Comparison of ENCODE assay signal across 10 mouse cellular contexts in genomic region chr2:92422388-92423135, GRCm38 (mm10). TPM values are rescaled to one million over a fixed set of nuclear protein-coding genes. Genes with fewer than 3 reads are reported as not detected.
DNase-seq lines count a peak whose midpoint lies in the region; ATAC-seq and TF ChIP-seq lines count a peak whose summit lies in the region.
"Had no signal": no experiment of that assay in that cellular context is flagged by ENCODE, and none has a peak within 500 bp of the region (broad histone marks: within the 10 kb centered on the region; RNA-seq: fewer than 3 reads in every experiment).

No protein-coding gene starts in this region.

- H3K9me3 ChIP-seq in heart, postnatal 0 days (replicated peaks; ENCODE audit: control insufficient read depth, low read length) = no peaks in the 10 kb centered on the region
- H3K9me3 ChIP-seq in neural tube, embryonic 15.5 days (replicated peaks) = no peaks in the 10 kb centered on the region

- peaks cover 64% of the 10 kb centered on the region for H3K36me3 ChIP-seq in heart, postnatal 0 days (replicated peaks; ENCODE audit: control insufficient read depth, insufficient read depth, low read length)
- peaks cover 71% of the 10 kb centered on the region for H3K36me3 ChIP-seq in neural tube, embryonic 15.5 days
- no peaks in the 10 kb centered on the region; the same call in 1 of the 2 replicates for H3K36me3 ChIP-seq in splenic B cell, adult 2 months (ENCODE audit: control insufficient read depth, insufficient read depth, low read length, poor library complexity, severe bottlenecking)

- no peak overlapping the region for H3K4me3 ChIP-seq in heart, postnatal 0 days (ENCODE audit: low read depth, low read length)
- no peak overlapping the region for H3K4me3 ChIP-seq in neural tube, embryonic 15.5 days (replicated peaks)

- intact Hi-C loops in heart, postnatal 25 days (cut with DNase I) = loop anchor here (2.0 to 5.0 kb wide), 2 partner anchors 45 to 238 kb away; no protein-coding TSS in a partner anchor
- intact Hi-C loops in left cerebral cortex, postnatal 10 days (cut with DNase I) = no loop called here

- H3K27ac ChIP-seq in heart, postnatal 0 days (ENCODE audit: low read depth) = peak overlapping the region; percentile 90
- H3K27ac ChIP-seq in neural tube, embryonic 15.5 days (replicated peaks) = peak overlapping the region; percentile 84; the same call in 1 of the 2 replicates
- H3K27ac ChIP-seq: macrophage had no signal

- H3K9ac ChIP-seq in heart, postnatal 0 days (replicated peaks; ENCODE audit: low read depth, low read length) = 0 out of 2 replicates have a peak overlapping the region, but pooled peaks have one; percentile 24
- no peak overlapping the region for H3K9ac ChIP-seq in neural tube, embryonic 15.5 days (replicated peaks)

- TF ChIP-seq EP300 in heart, postnatal 0 days (IDR thresholded peaks at IDR 0.05; ENCODE audit: low read depth) = no peak

- peaks cover 43% of the 10 kb centered on the region for H3K4me1 ChIP-seq in heart, postnatal 0 days (ENCODE audit: control insufficient read depth, insufficient read depth)
- H3K4me1 ChIP-seq in neural tube, embryonic 15.5 days = peaks cover 49% of the 10 kb centered on the region

- no peak for ATAC-seq in heart, postnatal 0 days (ENCODE audit: insufficient read depth, low read depth)
- no peak for ATAC-seq in neural tube, embryonic 15.5 days (ENCODE audit: low FRiP score)
- ATAC-seq: forebrain, embryonic 14.5 days had no signal

- no peak overlapping the region for H3K4me2 ChIP-seq in heart, postnatal 0 days (ENCODE audit: low read depth, low read length)
- H3K4me2 ChIP-seq in neural tube, embryonic 15.5 days = no peak overlapping the region

- TF ChIP-seq CTCF in heart, postnatal 0 days (IDR thresholded peaks at IDR 0.05; ENCODE audit: low read depth) = peak; percentile 34

- WGBS in heart, postnatal 0 days = 61% methylated on average over 10 of the region's 10 CpGs
- 79% methylated on average over 10 of the region's 10 CpGs for WGBS in neural tube, embryonic 15.5 days

- DNase-seq in heart, postnatal 0 days (ENCODE audit: low spot score) = no peak
- no peak for DNase-seq in heart, postnatal 25 days (ENCODE audit: low spot score)
- no peak for DNase-seq in neural tube, embryonic 10.5 days (ENCODE audit: extremely low spot score, low spot score)
- DNase-seq in cerebellum, postnatal 14 days = peak; percentile 55 to 61
- DNase-seq in splenic B cell, adult 2 months (ENCODE audit: low read depth, low spot score) = peak; percentile 35
- no peak for DNase-seq in ovary, postnatal 10 days (ENCODE audit: low spot score)
- no peak for DNase-seq in left cerebral cortex, postnatal 10 days (ENCODE audit: extremely low spot score in 1 of 2, low spot score in 2 of 2)

- no peaks in the 10 kb centered on the region for H3K27me3 ChIP-seq in heart, postnatal 0 days (ENCODE audit: control insufficient read depth, insufficient read depth, low read length)
- H3K27me3 ChIP-seq in neural tube, embryonic 15.5 days (replicated peaks) = no peaks in the 10 kb centered on the region
- H3K27me3 ChIP-seq in splenic B cell, adult 2 months (ENCODE audit: control insufficient read depth, insufficient read depth, low read length, poor library complexity, severe bottlenecking) = no peaks in the 10 kb centered on the region

RNA-seq across cellular contexts. Expression of gene Cry2, which starts 11.3 kb away (rescaled TPM):
- total RNA-seq in heart, postnatal 0 days (2014; rRNA removed; ENCODE audit: low replicate concordance) = 9.5 and 15.3 TPM in 2 replicates
- 14.0 and 17.3 TPM in 2 replicates for polyA plus RNA-seq in heart, postnatal 0 days (2015; fragmentation: Nextera tagmentation; extraction: Ambion mirVana)
- 10 to 100 TPM; 14.2 to 25.9 TPM for total RNA-seq in heart, postnatal 25 days (2021)
- 43.0 and 46.0 TPM in 2 replicates for polyA plus RNA-seq in neural tube, embryonic 15.5 days (2015; fragmentation: Nextera tagmentation; extraction: Ambion mirVana)
- 100 to 1,000 TPM; 108 to 109 TPM for total RNA-seq in left cerebral cortex, postnatal 10 days (2021)

RNA-seq across cellular contexts. Expression of gene Mapk8ip1, which starts 21.5 kb away (rescaled TPM):
- 5.6 and 8.4 TPM in 2 replicates for total RNA-seq in heart, postnatal 0 days (2014; rRNA removed; ENCODE audit: low replicate concordance)
- polyA plus RNA-seq in heart, postnatal 0 days (2015; fragmentation: Nextera tagmentation; extraction: Ambion mirVana) = 2.7 and 3.1 TPM in 2 replicates
- total RNA-seq in heart, postnatal 25 days (2021) = 1 to 10 TPM; 4.7 to 5.7 TPM
- polyA plus RNA-seq in neural tube, embryonic 15.5 days (2015; fragmentation: Nextera tagmentation; extraction: Ambion mirVana) = 134 and 169 TPM in 2 replicates
- 100 to 1,000 TPM; 414 to 421 TPM for total RNA-seq in left cerebral cortex, postnatal 10 days (2021)

RNA-seq across cellular contexts. Expression of gene Slc35c1, which starts 37.8 kb away (rescaled TPM):
- 2.7 and 4.6 TPM in 2 replicates for total RNA-seq in heart, postnatal 0 days (2014; rRNA removed; ENCODE audit: low replicate concordance)
- 5.0 and 5.1 TPM in 2 replicates for polyA plus RNA-seq in heart, postnatal 0 days (2015; fragmentation: Nextera tagmentation; extraction: Ambion mirVana)
- 1 to 10 TPM; 6.1 to 6.6 TPM for total RNA-seq in heart, postnatal 25 days (2021)
- polyA plus RNA-seq in neural tube, embryonic 15.5 days (2015; fragmentation: Nextera tagmentation; extraction: Ambion mirVana) = 16.6 and 22.1 TPM in 2 replicates
- total RNA-seq in left cerebral cortex, postnatal 10 days (2021) = 10 to 100 TPM; 22.2 to 24.2 TPM

RNA-seq across cellular contexts. Expression of gene 1700029I15Rik, which starts 40.2 kb away (rescaled TPM):
- total RNA-seq in heart, postnatal 0 days (2014; rRNA removed; ENCODE audit: low replicate concordance) = 2.8 and 4.6 TPM in 2 replicates
- 0.56 and 0.87 TPM in 2 replicates for polyA plus RNA-seq in heart, postnatal 0 days (2015; fragmentation: Nextera tagmentation; extraction: Ambion mirVana)
- 1 to 10 TPM; 1.5 to 2.1 TPM for total RNA-seq in heart, postnatal 25 days (2021)
- polyA plus RNA-seq in neural tube, embryonic 15.5 days (2015; fragmentation: Nextera tagmentation; extraction: Ambion mirVana) = 7.1 and 8.0 TPM in 2 replicates
- total RNA-seq in left cerebral cortex, postnatal 10 days (2021) = 1 to 10 TPM; 3.7 TPM

RNA-seq across cellular contexts. Expression of gene Large2, which starts 47.9 kb away (rescaled TPM):
- total RNA-seq in heart, postnatal 0 days (2014; rRNA removed; ENCODE audit: low replicate concordance) = not detected in 2 replicates
- 0.25 and 0.47 TPM in 2 replicates for polyA plus RNA-seq in heart, postnatal 0 days (2015; fragmentation: Nextera tagmentation; extraction: Ambion mirVana)
- total RNA-seq in heart, postnatal 25 days (2021) = under 1 TPM in 1 of 2 experiments, not detected in 1; 0.67 TPM
- 0.95 and 2.5 TPM in 2 replicates for polyA plus RNA-seq in neural tube, embryonic 15.5 days (2015; fragmentation: Nextera tagmentation; extraction: Ambion mirVana)
- under 1 TPM in 1 of 2 experiments, not detected in 1; 0.49 TPM for total RNA-seq in left cerebral cortex, postnatal 10 days (2021)
- polyA plus RNA-seq: macrophage had no signal

Comparison
In these comparisons a context has a peak if more than half of its experiments do, and no peak if none do; other contexts are left out.
1. DNase-seq: peak in cerebellum, postnatal 14 days (2 of 2) and splenic B cell, adult 2 months (single experiment); none in heart, postnatal 0 days (single experiment), heart, postnatal 25 days (single experiment), neural tube, embryonic 10.5 days (single experiment), ovary, postnatal 10 days (single experiment) and left cerebral cortex, postnatal 10 days (0 of 2).
2. RNA of gene Mapk8ip1, which starts 21.5 kb away (total RNA-seq): 414 to 421 TPM in left cerebral cortex, postnatal 10 days; 5.6 to 8.4 TPM in heart, postnatal 0 days and 4.7 to 5.7 TPM in heart, postnatal 25 days; every median in the first group is over 10 times any median in the second.